Mouse (Mus musculus) urinary bladder, adult 18-20 months (tissue): ENCODE measurements at regions not wholly inside any gene's neighbourhood (a gene's known extent, or its start where the extent isn't known, plus 50 kb on each side); places are given as distances from the start of the nearest gene placed in this dataset.

Experiments used
- DNase-seq, 2 experiments: peaks; one replicate each; pipeline ENCODE4 v3.0.0; 2022; ENCODE audit warnings: low spot score in 2 of 2, mixed read lengths in 2 of 2

DNA sequence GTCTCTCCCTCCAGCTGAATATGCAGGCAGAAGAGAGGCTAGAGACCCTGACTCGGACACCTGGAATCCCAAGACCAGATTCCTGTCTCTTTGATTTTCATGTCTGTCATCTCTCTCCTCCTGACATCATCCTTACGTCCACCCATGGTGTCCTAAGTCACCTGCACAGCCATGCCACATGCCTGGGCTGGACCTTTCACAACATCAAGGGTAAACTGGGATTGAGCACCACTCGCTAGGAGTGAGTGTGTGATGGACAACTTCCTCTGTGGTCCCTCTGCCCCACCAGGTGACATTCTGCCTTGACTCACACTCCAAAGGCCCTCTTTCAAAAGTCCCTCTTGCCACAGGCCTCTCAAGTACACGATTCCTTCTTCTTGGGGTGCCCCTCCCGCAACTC lies 244.1 kb downstream of the Bcl11b start:
- DNase-seq = no peak

DNA sequence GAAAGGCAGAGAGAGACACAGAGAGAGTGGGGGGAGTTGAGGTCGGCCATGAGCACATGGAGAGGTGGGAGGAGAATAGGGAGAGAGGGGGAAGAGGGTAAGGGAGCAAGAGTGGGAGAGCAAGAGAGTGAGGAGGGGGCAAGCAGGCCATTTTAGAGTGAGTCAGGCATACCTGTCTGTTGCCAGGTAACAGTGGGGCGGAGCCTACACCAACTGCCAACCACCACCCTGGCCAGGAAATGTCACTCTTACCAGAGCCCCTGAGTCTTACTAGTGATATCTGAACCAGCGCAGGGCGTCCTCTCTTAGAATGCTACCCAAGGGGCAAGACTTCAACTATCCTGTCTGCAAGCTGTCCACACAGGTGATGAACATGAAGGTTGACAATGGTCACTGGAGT lies 243.5 kb downstream of the Bcl11b start:
- DNase-seq = no peak

- DNase-seq = no peak
These were observed 241.3 kb downstream of the Bcl11b start for GRCm38 (mm10) chr12:107762140-107762539.

GRCm38 (mm10) chr12:107769801-107770515 lies 233.4 kb downstream of the Bcl11b start:
- DNase-seq = no peak

DNA sequence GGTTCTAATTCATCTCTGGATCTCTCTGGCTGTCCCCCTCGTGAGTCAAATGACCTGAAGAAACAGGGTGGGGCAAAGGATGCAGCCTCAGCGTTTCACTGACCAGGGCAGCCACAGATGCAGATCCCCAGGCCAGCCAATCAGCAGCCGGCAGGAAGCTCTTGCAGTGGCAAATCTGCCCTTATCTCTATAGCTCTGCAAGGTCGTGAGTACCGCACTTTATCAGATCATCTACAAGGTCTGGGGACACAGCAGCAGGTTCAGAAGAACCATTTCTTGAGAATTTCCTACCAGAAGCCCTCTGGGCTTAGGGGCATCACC lies 232.9 kb downstream of the Bcl11b start:
- DNase-seq = no peak

GRCm38 (mm10) chr12:107771325-107771724 lies 232.1 kb downstream of the Bcl11b start:
- DNase-seq = no peak

DNA sequence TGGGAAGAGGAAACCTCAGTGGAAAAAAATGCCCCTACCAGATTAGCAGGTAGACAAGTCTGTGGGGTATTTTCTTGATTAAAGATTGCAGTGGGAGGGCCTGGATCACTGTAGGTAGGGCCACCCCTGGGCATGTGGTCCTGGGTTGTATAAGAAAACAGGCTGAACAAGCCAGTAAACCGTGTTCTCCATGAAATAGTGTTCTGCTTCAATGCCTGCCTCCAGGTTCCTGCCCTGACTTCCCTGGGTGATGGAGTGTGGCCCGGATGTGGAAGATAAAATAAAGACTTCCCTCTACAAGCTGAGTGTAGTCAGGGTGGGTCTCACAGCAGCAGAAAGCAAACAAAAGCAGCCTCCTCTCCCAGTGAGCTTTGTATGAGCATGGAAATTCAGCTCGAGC lies 231.6 kb downstream of the Bcl11b start:
- no peak for DNase-seq

GRCm38 (mm10) chr12:107778046-107778445 lies 225.4 kb downstream of the Bcl11b start:
- DNase-seq = no peak

DNA sequence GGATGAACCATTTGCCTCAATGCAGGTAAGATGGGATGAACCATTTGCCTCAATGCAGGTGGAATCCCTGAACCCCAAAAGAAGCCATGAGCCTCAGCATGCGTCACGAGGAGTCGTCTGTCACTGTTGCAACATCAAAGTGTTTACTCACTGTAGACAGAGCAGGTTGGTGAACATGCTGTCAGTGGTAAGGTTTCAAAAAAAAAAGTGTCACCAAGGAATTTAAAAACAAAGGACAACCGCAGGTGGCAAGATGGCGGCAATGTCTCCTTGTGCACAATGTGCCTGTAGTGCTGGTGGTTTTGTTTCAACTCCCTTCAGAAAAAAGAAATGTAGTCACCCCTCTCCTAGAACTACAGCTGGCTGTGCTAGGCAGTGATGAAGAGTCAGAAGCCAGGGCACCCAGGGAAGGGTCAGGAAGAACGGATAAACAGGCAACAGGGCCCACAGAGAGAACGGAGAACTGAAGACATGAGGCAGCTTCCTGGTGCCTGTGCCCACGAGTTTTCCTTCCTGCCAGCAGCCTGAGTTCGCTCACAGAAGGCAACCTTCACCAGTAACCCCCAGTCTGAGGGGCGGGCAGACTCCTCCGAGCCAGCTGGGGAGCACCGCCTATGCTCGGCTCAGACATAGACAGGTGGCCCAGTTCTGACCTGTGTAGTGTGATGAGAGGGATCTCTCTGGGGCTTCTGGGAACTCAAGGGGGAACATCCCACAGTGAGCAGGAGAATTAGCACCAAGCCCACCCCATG lies 223.9 kb downstream of the Bcl11b start:
- no peak for DNase-seq

DNA sequence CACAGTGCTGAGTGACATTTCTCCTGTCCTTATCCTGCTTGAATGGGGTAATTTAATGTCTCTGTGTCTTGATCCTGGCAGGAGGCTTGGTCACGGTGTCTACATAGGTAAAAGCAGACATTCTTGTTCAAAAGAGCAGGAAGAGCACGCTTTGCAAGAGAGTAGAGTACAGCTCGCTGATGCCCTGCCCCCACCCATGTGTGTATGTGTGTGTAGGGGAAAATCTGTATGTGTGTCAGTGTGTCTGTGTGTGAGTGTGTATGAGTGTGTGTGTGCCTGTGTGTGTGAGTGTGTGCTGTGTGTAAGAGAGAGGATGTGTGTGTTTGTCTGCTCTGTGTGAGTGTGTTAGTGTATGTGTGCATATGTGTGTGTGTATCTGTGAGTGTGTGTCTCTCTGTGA lies 221.3 kb downstream of the Bcl11b start:
- DNase-seq = no peak

DNA sequence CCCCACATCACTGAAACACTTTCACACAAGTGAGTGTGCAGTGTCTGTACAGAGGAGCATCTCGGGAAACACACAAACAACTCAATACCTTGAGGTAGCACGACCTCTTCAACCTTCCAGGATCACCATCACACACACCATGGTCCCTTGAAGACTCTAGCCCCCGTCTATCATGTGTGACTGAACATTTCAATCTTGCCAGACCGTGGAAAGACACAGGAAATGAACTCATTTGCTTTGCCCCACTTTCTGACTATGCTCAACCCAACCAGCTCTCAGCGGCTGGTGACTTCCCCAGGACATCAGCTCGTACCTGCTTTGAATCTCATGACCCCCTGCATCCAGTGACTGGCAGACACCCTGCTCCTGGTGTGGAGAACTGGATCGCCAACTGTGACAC lies 219.6 kb downstream of the Bcl11b start:
- DNase-seq = no peak

DNA sequence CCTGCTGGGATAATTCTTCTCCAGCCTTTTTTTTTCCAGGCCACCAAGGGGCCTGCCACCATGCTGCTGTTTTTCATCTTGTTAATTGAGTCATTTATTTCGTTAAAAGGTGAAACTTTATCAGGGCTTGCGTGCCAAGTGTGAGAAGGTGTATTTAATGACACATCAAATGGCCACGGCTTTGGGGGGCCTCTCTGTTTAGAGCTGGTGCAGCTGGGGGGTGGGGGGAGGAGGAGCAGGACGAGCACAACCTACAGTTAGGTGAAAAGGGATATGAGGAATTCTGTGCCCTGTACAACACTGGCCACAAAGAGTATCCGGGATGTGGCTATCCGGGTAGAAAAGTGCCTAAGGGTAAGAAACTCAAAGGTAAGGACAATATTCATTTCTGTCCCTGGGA lies 213.6 kb downstream of the Bcl11b start:
- no peak for DNase-seq

GRCm38 (mm10) chr12:107800296-107800695 lies 203.1 kb downstream of the Bcl11b start:
- no peak for DNase-seq

DNA sequence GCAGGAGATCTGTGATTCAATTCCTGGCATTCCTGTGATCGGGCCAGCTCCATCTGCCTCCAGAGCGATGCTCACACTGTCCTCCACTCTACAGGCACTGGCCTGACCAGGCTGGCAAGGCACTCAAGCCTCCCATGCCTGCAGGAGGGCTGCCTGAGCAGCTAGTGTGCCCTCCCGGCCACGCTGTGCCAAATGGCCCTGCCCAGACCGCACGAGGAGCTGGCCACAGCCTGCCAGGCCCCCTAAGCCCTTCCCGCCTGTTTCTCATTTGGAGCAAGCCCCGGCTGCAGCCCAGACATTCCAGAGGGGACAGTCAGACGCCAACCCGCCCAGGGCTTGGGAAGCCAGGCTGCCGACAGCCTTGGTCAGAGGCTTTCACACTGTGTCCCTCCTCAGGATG lies 195.8 kb downstream of the Bcl11b start:
- DNase-seq = peak; percentile 3 to 24

DNA sequence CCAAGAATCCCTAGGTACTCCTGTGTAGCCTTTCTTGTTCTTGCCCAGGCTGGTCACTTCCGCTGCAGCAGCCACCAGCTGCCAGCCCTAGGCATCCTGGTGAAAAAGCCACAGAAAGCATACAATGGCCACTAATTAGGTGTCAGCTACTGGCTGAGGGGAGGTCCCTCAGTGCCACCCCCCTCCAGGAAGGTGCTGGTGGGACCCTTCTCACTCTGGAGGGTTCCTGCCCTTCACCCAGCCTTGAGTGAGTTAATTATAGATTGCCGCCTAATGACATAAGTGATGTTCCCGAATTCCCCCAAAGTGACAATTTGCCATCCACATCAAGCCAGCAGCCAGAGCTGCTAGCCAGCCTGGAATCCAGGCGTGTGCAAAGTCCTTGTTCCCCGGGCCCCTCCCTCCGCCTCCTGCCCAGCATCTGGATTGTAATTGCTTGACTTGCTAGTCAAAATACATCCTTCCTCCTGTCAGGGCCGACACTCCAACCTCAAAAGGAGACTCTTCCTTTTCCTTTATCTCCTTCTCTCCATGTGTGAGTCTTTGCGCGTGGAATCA lies 195.2 kb downstream of the Bcl11b start:
- no peak for DNase-seq

DNA sequence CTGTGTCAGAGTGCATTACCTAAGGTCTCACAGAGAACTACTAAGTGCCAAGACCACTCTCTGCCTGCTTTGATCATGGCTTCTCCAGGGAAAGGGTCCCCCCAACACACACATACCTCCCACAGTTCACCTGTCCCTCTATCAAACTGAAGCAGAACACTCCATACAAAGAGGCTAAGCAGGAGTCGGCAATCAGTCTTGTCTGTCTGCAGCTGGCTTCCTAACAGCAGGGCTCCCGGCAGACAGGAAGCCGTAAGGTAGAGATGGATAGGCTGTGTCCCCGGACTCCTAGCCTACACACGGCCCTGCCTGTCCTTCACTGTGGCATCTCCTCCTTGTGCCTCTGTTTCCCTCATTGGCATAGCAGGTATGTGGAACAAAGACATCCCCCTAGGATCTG lies 192.2 kb downstream of the Bcl11b start:
- DNase-seq = no peak

DNA sequence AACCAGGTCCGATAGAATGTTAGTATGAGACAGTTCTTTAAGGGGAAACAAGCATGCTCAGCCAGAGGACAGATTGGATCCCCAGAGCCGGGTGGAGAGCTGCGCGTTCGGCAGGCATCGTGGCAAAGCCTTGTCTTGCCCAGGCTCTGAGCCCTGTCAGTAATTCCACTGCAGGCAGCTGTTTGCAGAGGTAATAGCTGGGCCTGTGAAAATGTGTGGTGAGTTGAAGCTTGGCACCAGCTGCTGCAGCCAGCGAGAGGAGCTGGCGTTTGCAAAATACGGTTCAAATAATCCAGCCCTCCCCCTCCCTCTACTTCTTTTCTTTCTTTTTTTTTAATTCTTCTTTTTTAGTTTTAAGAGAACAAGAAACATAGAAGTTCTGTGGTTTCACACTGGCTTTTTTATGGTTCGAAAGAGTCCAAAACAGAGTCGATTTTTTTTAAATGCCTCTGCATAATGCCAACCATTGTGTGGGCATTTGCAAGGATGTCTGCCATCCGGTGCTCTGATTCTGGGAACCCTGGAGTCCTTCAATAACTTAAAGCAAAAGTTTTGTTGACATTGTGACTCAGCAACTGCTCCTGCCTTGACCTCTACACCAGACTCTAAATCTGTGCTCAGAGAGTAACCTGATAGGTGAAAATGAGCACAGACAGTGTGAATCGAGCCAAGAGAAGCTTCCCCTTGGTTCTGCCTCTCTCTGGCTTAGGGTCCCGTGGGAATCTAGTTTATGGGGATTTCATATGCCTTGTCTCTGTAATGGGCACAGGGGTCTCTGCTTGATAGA lies 190.7 kb downstream of the Bcl11b start:
- peak in 1 of 2 experiments; percentile 16 for DNase-seq

- no peak for DNase-seq
These were observed 188.5 kb downstream of the Bcl11b start for GRCm38 (mm10) chr12:107814926-107815325.

DNA sequence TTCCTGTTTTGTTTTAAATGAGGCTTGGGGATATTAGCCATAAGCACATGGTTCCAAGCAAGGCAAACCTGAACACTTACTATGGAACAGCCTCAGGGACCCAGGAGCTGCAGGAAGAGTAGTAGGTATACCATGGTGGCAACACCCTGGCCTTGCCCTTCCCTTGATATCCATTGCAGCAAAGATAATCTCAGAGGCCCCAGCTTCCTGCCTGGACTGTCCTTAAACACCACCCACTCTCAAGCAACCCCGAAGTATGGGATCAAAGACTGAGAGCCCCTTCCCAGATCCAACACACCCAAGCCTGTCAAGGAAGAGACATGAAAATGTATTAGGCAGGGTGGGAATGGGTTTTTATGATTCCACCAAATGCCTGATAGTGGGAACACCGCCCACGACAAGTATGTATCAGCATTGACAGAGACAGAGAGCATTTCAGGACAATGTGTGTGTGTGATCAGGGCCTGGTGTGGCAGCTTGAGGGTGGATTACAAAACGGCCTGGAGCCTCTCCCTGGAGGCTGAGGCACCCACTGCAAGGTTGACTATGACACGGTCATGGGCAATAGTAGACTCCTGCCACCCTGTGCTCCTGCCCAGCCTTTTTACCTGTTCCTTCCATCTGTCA lies 179.5 kb downstream of the Bcl11b start:
- no peak for DNase-seq

GRCm38 (mm10) chr12:107825921-107826320 lies 177.5 kb downstream of the Bcl11b start:
- DNase-seq = no peak

GRCm38 (mm10) chr12:107831400-107832128 lies 171.8 kb downstream of the Bcl11b start:
- DNase-seq = no peak
